Mouse (Mus musculus): Measurements from ENCODE around the gene Adprm.

DNA sequence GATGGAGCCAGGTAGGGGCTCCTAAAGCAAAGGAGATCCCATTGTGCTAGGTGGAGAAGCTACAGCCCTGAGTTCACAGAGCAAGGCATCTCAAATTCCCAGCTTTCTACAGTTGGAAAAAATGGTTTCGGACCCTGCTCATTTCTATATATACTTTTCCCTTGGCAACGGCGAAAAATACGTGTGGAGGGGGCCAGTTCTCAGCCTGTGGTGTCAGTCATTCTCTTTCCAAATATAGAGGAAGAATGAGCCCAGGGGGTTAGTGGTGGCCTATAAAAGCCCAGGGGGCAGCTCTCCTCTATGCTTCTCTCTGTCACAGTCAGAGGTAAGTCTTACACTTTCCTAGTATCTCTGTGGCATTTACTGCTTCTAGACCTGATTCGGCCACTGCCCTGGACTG is 25.6 kb upstream of the Adprm start, which contains the start of gene Myh3:
- TF ChIP-seq POLR2A (IDR thresholded peaks at IDR 0.05; ENCODE audit: borderline replicate concordance, control insufficient read depth, low read depth, low read length) (no peak), CTCF (IDR thresholded peaks at IDR 0.05; ENCODE audit: control insufficient read depth, insufficient read depth, low read length) (no peak)
